Mouse (Mus musculus): ENCODE data around the gene Hnf1a.

The Hnf1a gene

GRCm38 (mm10) chr5:114970824-114971227 is at the start of gene Hnf1a:
Hnf1a (minus strand) TSS chr5:114971094.
- no peak for DNase-seq

GRCm38 (mm10) chr5:115018813-115019212 is 47.9 kb upstream of the Hnf1a start:
- no peak for DNase-seq

GRCm38 (mm10) chr5:115018270-115018669 is 47.4 kb upstream of the Hnf1a start:
- DNase-seq, result no peak

- DNase-seq, result no peak
Observed at GRCm38 (mm10) chr5:115015121-115015520, 44.2 kb upstream of the Hnf1a start.

GRCm38 (mm10) chr5:115014570-115014969 is 43.7 kb upstream of the Hnf1a start:
- no peak for DNase-seq

- no peak for DNase-seq
Observed at GRCm38 (mm10) chr5:115013436-115013835, 42.5 kb upstream of the Hnf1a start.

GRCm38 (mm10) chr5:115011519-115012261 is 40.8 kb upstream of the Hnf1a start:
- peak; percentile 66 for DNase-seq

GRCm38 (mm10) chr5:115011217-115011518 is 40.3 kb upstream of the Hnf1a start:
- no peak for DNase-seq

- peak; percentile 99 for DNase-seq
Observed at GRCm38 (mm10) chr5:115010577-115011216, 39.8 kb upstream of the Hnf1a start, which contains the start of gene Sppl3. Sppl3 (plus strand) TSS chr5:115011137.

GRCm38 (mm10) chr5:115009961-115010360 is 39.1 kb upstream of the Hnf1a start:
- no peak for DNase-seq

GRCm38 (mm10) chr5:115009143-115009542 is 38.2 kb upstream of the Hnf1a start:
- no peak for DNase-seq

- no peak for DNase-seq
Observed at GRCm38 (mm10) chr5:115008307-115008706, 37.4 kb upstream of the Hnf1a start.

- DNase-seq, result no peak
Observed at GRCm38 (mm10) chr5:115007768-115008167, 36.9 kb upstream of the Hnf1a start.

- no peak for DNase-seq
Observed at GRCm38 (mm10) chr5:115003224-115003873, 32.5 kb upstream of the Hnf1a start.

GRCm38 (mm10) chr5:115002781-115003180 is 31.9 kb upstream of the Hnf1a start:
- no peak for DNase-seq

GRCm38 (mm10) chr5:115001464-115001863 is 30.6 kb upstream of the Hnf1a start:
- no peak for DNase-seq

- DNase-seq, result no peak
Observed at GRCm38 (mm10) chr5:115000503-115000902, 29.6 kb upstream of the Hnf1a start.

- DNase-seq, result no peak
Observed at GRCm38 (mm10) chr5:114997327-114997726, 26.4 kb upstream of the Hnf1a start.

GRCm38 (mm10) chr5:114996447-114996846 is 25.6 kb upstream of the Hnf1a start:
- peak; percentile 14 for DNase-seq

- no peak for DNase-seq
Observed at GRCm38 (mm10) chr5:114985074-114985473, 14.2 kb upstream of the Hnf1a start.

GRCm38 (mm10) chr5:114982001-114982400 is 11.1 kb upstream of the Hnf1a start:
- DNase-seq, result no peak

GRCm38 (mm10) chr5:114980122-114980748 is 9.3 kb upstream of the Hnf1a start:
- no peak for DNase-seq

All from thymus, postnatal 14 days (tissue).